Mouse (Mus musculus): ENCODE measurements around the gene Tmem169.
"Not testable (repeated sequence)": the region's sequence is repeated elsewhere in the genome, so short reads cannot be mapped to it uniquely, and the experiment has no call there.

Tmem169 gene

DNA sequence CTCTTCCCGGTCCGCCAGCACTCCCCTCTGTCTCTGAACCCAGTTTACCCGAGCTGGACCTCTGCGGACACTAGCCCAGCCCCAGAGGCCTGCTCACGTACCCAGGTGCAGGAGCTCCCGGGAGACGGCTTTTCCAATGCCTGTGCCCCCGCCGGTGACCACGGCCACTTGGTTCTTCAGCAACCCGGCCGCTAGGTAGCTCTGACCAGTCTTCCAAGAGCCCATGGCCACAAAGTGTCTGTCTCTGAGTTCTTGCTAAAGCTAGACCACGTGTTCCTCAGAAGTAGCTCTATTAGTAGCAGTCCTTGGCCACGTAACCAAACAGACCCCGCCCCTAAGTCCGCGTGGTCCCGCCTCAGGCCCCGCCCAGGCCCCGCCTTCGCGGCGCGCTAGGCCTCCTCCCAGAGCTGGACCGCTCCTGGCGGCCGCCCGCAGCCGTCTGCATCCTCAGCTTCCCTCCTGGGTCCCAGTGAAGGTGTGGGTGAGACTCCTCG lies at the start of gene Tmem169, which contains the start of gene Pecr:
Gene Tmem169 (plus strand): TSS at position 378 of the 494 bp plus-strand sequence.
Gene Pecr (minus strand): TSS at position 323 of the 494 bp plus-strand sequence.
- peak; percentile 96 for DNase-seq (ENCODE audit: inconsistent ontology term)

DNA sequence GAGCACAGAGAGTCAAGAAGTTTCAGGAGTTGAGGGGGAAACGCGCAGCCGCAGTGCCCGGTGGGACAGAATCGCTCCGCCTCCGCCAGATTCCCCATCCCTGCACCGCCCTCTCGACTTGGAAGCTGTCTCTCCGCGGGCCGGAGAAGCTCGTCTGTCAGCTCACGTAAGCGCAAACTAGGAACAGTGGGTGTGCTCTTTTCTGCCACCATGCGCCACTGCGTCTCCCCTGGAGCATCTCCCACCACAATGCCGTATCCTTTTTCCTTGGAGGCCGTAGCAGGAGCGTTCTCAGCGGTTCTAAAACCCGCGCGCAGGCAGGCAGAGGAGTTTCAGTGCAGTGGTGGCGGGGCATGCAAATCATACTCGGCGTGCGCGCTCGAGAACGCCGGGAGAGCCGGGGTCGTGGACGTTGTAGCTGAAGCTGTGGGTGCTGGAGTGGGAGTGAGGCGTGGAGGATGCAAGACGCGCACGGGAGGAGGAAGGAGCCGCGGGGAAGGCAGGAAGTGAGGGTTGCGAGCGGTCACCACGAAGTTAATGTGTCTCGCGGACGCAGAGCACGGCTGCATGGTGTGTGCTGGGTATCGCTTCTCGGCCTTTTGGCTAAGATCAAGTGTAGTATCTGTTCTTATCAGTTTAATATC lies 47.7 kb upstream of the Tmem169 start:
- peak; percentile 80 for DNase-seq (ENCODE audit: inconsistent ontology term)

DNA sequence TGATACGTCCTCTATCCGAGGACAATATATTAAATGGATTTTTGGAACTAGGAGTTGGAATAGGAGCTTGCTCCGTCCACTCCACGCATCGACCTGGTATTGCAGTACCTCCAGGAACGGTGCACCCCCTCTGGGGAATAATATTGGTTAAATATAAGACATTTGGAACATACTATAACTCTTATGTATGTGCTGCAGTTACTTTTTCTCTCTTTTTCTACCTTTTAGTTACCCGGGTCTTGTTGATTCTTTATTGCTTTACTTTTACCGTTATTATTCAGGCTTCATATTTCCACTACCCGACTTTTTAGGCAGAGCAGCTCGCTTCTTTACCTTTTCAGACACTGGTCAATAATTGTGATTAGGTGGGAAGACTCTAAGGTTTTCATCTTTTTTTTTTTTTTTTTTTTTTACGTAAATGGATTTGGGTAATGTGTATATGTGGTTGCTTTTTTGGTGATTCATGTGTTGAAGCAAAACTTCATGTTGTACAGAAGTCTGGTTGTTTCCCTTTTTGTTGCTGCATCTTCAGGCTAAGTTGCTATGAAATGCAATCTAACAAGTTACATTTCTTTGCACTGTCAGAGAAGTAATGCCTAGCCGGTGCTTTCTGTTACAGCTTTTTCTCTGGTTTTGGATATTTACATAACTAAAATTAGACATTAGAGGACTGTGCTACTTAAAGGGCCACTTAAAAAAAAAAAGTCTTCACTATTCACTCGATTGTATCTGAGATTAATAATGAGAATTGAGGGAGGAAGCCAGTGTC lies 47.0 kb upstream of the Tmem169 start:
- peak; percentile 64 for DNase-seq (ENCODE audit: inconsistent ontology term)

DNA sequence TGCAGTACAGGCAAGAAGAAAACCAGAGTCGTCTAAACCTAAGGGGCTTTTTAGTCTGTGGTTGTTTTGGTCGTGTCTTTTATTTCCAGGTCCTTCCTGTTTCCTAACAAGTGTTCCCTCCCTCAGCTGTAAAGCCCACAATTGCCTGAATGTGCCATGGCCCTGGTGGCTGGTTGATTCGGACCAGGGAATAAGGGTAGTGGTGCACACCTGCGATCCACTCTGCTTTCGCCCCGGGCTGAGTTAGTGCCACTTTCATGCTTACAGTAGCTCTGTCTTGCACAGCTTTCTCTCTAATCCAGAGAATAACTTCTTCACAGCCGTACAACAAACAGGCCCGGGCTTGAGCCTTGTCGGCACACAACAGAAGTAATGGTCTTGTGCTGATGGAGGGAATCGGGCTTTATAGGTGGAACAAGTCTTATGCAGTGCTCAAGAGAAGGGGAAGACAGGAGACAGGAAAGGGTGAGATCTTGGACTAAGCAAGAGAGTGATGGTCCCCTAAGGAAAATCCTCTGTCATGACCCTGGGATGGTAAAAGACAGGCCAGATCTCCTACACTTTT lies 46.1 kb upstream of the Tmem169 start:
- no peak for DNase-seq (ENCODE audit: inconsistent ontology term)

GRCm38 (mm10) chr1:72239113-72239512 lies 45.1 kb upstream of the Tmem169 start:
- DNase-seq (ENCODE audit: inconsistent ontology term), result not testable (repeated sequence)

DNA sequence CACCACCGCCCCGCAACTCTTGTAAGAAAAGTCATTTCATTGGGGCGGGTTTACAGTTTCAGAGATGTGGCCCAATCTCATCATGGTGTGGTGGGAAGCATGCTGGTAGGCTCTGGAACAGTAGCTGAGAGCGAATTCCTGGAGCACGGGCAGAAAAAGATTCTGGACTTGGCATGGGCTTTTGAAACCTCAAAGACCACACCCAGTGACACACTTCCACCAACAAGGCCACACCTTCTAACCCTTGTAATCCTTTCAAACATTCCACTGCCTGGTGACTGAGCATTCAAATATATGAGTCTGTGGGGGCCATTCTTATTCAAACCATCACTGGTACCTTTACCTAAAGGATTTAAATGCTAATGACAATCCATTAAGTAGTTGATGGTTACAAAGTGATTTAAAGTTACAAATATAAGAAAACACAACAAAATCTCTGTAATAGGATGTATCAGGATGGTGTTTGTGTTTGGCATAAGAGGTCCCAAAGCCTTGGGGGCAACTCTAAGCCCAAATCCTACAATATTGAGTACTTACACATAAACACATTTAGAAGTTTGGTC lies 41.5 kb upstream of the Tmem169 start:
- no peak for DNase-seq (ENCODE audit: inconsistent ontology term)

DNA sequence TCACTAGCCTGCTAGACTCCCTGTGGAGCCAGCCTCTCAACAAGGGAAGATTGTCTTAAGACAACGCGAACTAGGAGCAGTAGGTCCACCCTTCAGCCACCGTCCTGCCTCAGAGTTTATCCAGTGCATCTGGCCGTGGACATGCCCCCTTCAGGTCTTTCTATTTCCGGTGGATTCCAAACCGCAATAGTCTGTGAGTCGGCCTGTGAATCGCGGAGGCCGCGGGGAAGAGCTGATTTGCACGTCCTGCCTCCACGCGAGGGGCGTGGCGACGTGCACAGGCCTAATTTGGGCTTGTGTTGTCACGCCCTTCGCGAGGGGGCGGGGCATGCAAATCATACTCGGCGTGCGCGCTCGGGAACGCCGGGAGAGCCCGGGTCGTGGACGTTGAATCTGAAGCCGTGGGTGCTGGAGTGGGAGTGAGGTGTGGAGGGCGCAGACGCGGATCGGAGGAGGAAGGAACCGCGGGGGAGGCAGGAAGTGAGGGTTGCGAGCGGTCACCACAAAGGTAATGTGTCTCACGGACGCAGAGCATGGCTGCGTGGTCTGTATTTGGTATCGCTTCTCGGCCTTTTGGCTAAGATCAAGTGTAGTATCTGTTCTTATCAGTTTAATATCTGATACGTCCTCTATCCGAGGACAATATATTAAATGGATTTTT lies 40.4 kb upstream of the Tmem169 start:
- peak; percentile 98 for DNase-seq (ENCODE audit: inconsistent ontology term)

DNA sequence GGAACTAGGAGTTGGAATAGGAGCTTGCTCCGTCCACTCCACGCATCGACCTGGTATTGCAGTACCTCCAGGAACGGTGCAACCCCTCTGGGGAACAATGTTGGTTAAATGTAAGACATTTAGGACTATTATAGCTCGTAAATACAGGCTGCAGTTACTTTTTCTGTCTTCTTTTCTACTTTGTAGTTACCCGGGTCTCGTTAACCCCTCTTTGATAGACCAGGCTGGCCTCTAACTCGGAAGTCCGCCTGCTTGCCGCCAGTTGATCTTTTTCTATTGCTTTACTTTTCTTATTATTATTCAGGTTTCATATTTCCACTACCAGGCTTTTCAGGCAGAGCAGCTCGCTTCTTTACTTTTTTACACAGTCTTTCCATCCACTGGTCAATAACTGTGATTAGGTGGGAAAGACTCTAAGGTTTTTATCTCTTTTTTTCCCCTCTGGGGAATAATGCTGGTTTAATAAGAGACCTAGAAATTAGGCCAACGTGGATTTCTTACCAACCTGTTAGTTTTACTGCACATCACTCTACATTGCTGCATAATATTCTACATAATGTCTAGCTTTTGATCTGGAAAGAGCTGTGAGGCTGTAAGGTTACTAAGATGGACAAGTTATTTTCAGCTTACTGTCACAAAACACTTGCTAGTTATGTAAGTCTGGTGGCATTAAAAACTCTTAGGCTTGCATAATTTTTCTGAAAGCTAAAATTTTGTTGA lies 39.7 kb upstream of the Tmem169 start:
- DNase-seq (ENCODE audit: inconsistent ontology term), result peak; percentile 86

- DNase-seq (ENCODE audit: inconsistent ontology term), result not testable (repeated sequence)
Measured at GRCm38 (mm10) chr1:72248226-72248737, 35.9 kb upstream of the Tmem169 start.

GRCm38 (mm10) chr1:72251806-72252205 lies 32.4 kb upstream of the Tmem169 start:
- no peak for DNase-seq (ENCODE audit: inconsistent ontology term)

- no peak for DNase-seq (ENCODE audit: inconsistent ontology term)
Measured at GRCm38 (mm10) chr1:72253881-72254491, 30.2 kb upstream of the Tmem169 start.

GRCm38 (mm10) chr1:72254545-72255061 lies 29.6 kb upstream of the Tmem169 start:
- peak; percentile 93 for DNase-seq (ENCODE audit: inconsistent ontology term)

- peak; percentile 94 for DNase-seq (ENCODE audit: inconsistent ontology term)
Measured at GRCm38 (mm10) chr1:72255062-72255853, 28.9 kb upstream of the Tmem169 start.

- DNase-seq (ENCODE audit: inconsistent ontology term), result peak; percentile 75
Measured at GRCm38 (mm10) chr1:72255854-72256175, 28.4 kb upstream of the Tmem169 start.

DNA sequence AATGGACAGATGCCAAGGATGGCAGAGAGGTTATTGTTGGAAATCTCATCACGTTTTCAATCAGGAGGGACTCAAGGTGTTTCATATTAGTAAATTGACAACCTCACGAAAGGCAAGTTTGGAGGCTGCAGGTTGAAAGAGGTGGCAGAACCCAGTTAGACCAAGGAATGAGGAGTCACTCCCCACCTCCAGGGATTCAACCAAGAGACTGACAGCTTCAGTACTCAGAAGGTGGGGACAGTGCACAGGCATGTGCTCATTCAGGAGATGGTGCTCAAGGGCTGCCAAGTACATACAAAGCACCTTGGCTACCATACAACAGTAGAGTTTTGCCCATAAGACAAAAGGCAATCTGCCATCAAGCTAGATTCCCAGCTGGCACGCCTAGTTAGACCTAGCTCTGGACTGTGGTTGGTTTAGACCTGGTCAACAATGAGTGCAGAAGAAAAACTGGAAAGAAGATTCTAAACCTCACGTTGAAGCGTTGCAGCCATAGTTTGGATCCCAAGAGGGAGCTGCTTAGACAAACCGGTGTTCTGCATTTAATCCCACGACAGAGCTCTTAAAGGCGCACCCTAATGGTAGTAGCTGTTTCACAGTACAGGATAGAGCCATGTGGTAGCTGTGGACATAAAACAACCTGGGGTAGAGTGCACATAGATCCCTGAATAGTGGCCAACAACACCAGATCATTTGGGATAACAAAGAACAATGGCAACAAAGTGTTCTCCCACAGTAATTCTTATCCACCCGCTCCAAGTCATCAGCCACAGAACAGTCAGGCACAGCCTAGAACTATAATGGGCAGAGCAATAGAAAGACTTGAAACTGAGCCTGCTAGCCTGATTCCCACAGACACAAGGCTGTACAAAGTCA lies 27.6 kb upstream of the Tmem169 start:
- DNase-seq (ENCODE audit: inconsistent ontology term), result peak; percentile 21

- DNase-seq (ENCODE audit: inconsistent ontology term), result no peak
Measured at GRCm38 (mm10) chr1:72263099-72263498, 21.1 kb upstream of the Tmem169 start.

GRCm38 (mm10) chr1:72278085-72278484 lies 6.1 kb upstream of the Tmem169 start:
- DNase-seq (ENCODE audit: inconsistent ontology term), result no peak

GRCm38 (mm10) chr1:72282604-72283003 lies 1.6 kb upstream of the Tmem169 start:
- DNase-seq (ENCODE audit: inconsistent ontology term), result no peak

Data from Muller cell, postnatal 12 days (primary cell).